Mouse (Mus musculus) adrenal gland, postnatal 25 days (tissue): Measurements from ENCODE around the gene Gas7. TPM values are rescaled to one million over a fixed set of nuclear protein-coding genes. Genes with fewer than 3 reads are reported as not detected.

ENCODE experiments used
- DNase-seq: peaks from one replicate; pipeline ENCODE4 v3.0.0; 2021; ENCODE audit warnings: mixed read lengths
- total RNA-seq: library from RNA; stranded (reverse); gene quantifications from 2 replicates; pipeline ENCODE4 v1.2.3, GENCODE M21; 2021

Gas7 gene
- total RNA-seq, 1 experiment from 2014 or later, result 36.1 TPM

GRCm38 (mm10) chr11:67656366-67656765, 201.1 kb downstream of the Gas7 start:
- DNase-seq, result no peak

- DNase-seq, result no peak
Measured at GRCm38 (mm10) chr11:67656811-67657210, 201.6 kb downstream of the Gas7 start.

- DNase-seq, result no peak
Measured at GRCm38 (mm10) chr11:67657685-67658382, 202.6 kb downstream of the Gas7 start.

GRCm38 (mm10) chr11:67661465-67661864, 206.2 kb downstream of the Gas7 start:
- DNase-seq, result no peak

GRCm38 (mm10) chr11:67663437-67663836, 208.2 kb downstream of the Gas7 start:
- no peak for DNase-seq

- no peak for DNase-seq
Measured at GRCm38 (mm10) chr11:67664261-67664660, 209.0 kb downstream of the Gas7 start.

- DNase-seq, result no peak
Measured at GRCm38 (mm10) chr11:67664918-67665317, 209.7 kb downstream of the Gas7 start.

- DNase-seq, result no peak
Measured at GRCm38 (mm10) chr11:67666129-67666528, 210.9 kb downstream of the Gas7 start.

- peak; percentile 72 for DNase-seq
Measured at GRCm38 (mm10) chr11:67667531-67668332, 212.5 kb downstream of the Gas7 start.

- DNase-seq, result no peak
Measured at GRCm38 (mm10) chr11:67668460-67669007, 213.3 kb downstream of the Gas7 start.

- DNase-seq, result no peak
Measured at GRCm38 (mm10) chr11:67670031-67670430, 214.8 kb downstream of the Gas7 start.

- DNase-seq, result no peak
Measured at GRCm38 (mm10) chr11:67672140-67672539, 216.9 kb downstream of the Gas7 start.

GRCm38 (mm10) chr11:67675562-67676540, 220.6 kb downstream of the Gas7 start:
- DNase-seq, result peak; percentile 27

- DNase-seq, result no peak
Measured at GRCm38 (mm10) chr11:67679300-67679699, 224.1 kb downstream of the Gas7 start.

- DNase-seq, result no peak
Measured at GRCm38 (mm10) chr11:67679930-67680329, 224.7 kb downstream of the Gas7 start.

GRCm38 (mm10) chr11:67681871-67682270, 226.6 kb downstream of the Gas7 start:
- no peak for DNase-seq

- no peak for DNase-seq
Measured at GRCm38 (mm10) chr11:67686109-67686508, 230.9 kb downstream of the Gas7 start.

- DNase-seq, result no peak
Measured at GRCm38 (mm10) chr11:67694703-67695376, 239.6 kb downstream of the Gas7 start, which contains the start of gene Rcvrn. TSS of gene Rcvrn (plus strand) at chr11:67695326.

GRCm38 (mm10) chr11:67712976-67713375, 257.7 kb downstream of the Gas7 start:
- no peak for DNase-seq

GRCm38 (mm10) chr11:67715382-67715781, 260.1 kb downstream of the Gas7 start:
- DNase-seq, result no peak

- no peak for DNase-seq
Measured at GRCm38 (mm10) chr11:67721485-67721884, 266.2 kb downstream of the Gas7 start.
